Mouse (Mus musculus) liver, embryonic 13.5 days (tissue): ENCODE measurements around the gene Eln. TPM values are rescaled to one million over a fixed set of nuclear protein-coding genes. Genes with fewer than 3 reads are reported as not detected.

ENCODE experiments used
- ATAC-seq: fragments of 200-750 bp; cut with Nextera tagmentation; 2 replicates; pipeline ENCODE4 v1.8.0; 2017; ENCODE audit warnings: low read depth, mild to moderate bottlenecking, moderate number of reproducible peaks, moderate library complexity
- DNase-seq: peaks from one replicate; pipeline ENCODE4 v3.0.0; 2022
- H3K27ac ChIP-seq: fragments of 300-500 bp; sonication (generic); 2 replicates; pipeline ENCODE4 v1.5.1; 2015; ENCODE audit warnings: moderate library complexity, mild to moderate bottlenecking, inconsistent platforms
- H3K27me3 ChIP-seq: fragments of 300-500 bp; sonication (generic); 2 replicates; pipeline ENCODE4 v1.6.1; 2015; ENCODE audit warnings: mild to moderate bottlenecking, inconsistent platforms
- H3K36me3 ChIP-seq: fragments of 300-500 bp; sonication (generic); 2 replicates; pipeline ENCODE4 v1.6.1; 2015; ENCODE audit warnings: mild to moderate bottlenecking, inconsistent platforms
- H3K4me1 ChIP-seq: fragments of 300-500 bp; sonication (generic); replicated peaks from 2 replicates; pipeline ENCODE4 v1.6.1; 2015; ENCODE audit warnings: inconsistent platforms
- H3K4me2 ChIP-seq: fragments of 300-500 bp; sonication (generic); 2 replicates; pipeline ENCODE4 v1.6.1; 2015; ENCODE audit warnings: inconsistent platforms, mild to moderate bottlenecking, moderate library complexity
- H3K4me3 ChIP-seq: fragments of 300-500 bp; sonication (generic); replicated peaks from 2 replicates; pipeline ENCODE4 v1.5.1; 2015; ENCODE audit warnings: mild to moderate bottlenecking, inconsistent platforms
- H3K9ac ChIP-seq: fragments of 300-500 bp; sonication (generic); 2 replicates; pipeline ENCODE4 v1.6.1; 2015; ENCODE audit warnings: mild to moderate bottlenecking, inconsistent platforms
- H3K9me3 ChIP-seq: fragments of 300-500 bp; sonication (generic); replicated peaks from 2 replicates; pipeline ENCODE4 v1.6.1; 2016; ENCODE audit warnings: inconsistent platforms
- WGBS: fragments of 180-500 bp; shearing (Covaris S2); methylation state at CpG from one replicate; pipeline ENCODE4 v1.1.7; 2015; ENCODE audit not compliant: insufficient replicate concordance; 5-methylcytosine and 5-hydroxymethylcytosine counted together
- polyA plus RNA-seq: library from polyadenylated mRNA; unstranded; fragments of >200 nt; fragmentation: Nextera tagmentation; extraction: Ambion mirVana; gene quantifications from 2 replicates; pipeline ENCODE4 v1.2.1, GENCODE M21; 2015

Gene Eln
- polyA plus RNA-seq, 1 experiment from 2014 or later: 3.5 TPM

DNA sequence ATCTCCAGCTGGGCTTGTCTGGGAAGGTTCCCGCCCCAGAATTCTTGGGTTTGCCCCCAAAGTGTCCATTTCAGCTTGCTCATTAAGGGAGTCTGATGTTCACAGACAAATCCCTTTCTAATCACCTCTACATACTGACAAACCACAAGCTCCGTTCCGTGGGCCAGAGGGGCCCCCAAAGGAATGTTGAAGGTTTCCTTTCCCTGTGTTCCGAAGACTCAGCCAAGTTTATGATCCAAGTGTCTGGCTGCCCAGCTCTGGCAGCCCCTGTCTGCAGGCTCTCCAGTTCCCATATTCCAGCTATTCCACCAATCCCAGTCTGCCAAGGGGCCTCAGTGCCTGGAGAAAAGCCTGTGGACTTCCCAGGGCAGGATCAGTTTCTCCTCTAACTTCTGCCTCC, 27.1 kb downstream of the Eln start:
- H3K4me1 ChIP-seq: no peaks in the 10 kb centered on the region
- WGBS: 52% methylated on average over 4 of the region's 4 CpGs
- no peak overlapping the region for H3K9ac ChIP-seq

DNA sequence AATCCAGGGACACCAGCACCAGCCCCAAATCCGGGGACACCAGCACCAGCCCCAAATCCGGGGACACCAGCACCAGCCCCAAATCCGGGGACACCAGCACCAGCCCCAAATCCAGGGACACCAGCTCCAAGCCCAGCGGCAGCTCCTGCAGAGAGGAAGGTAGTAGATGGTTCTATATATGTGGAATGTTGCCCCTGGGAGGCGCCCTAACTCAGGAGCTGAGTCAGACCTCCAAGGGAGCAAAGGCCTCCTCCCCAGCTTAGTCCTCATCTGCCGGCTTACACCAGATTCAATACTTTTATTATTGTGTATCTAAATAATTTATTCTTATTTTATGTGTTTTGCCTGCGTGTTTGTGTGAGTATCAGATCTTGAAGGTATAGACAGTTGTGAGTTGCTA, 36.0 kb downstream of the Eln start:
- 52% methylated on average over 7 of the region's 7 CpGs for WGBS
- H3K9me3 ChIP-seq: no peaks in the 10 kb centered on the region

More for the DNA sequence above, 27.1 kb downstream of the Eln start:
- no peak overlapping the region for H3K27ac ChIP-seq
- H3K27me3 ChIP-seq: no peaks in the 10 kb centered on the region
- ATAC-seq (no peak), DNase-seq (no peak)
- H3K4me3 ChIP-seq: no peak overlapping the region
- H3K36me3 ChIP-seq: no peaks in the 10 kb centered on the region
- no peaks in the 10 kb centered on the region for H3K9me3 ChIP-seq
- H3K4me2 ChIP-seq: no peak overlapping the region

DNA sequence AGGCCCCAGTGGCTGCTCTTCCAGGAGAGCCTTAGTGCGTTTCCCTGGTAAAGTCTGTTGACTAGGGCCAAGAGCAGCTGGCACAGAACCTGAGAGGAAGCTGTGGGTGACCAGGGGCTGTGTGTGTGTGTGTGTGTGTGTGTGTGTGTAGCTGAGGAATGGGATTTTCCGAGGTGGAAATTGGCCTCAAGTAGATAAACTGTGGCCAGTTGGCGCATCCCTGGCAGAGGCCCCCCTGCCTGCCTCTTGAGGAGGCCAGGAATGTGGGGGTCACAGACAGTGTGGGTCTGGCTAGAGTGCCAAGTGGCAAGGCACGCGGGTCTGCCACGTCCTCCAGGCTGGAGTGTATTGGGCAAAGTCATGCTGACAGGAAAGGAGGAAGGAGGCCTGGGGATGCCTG, 37.8 kb downstream of the Eln start:
- Histone ChIP-seq H3K27me3 (no peaks in the 10 kb centered on the region), H3K4me2 (no peak overlapping the region), H3K4me1 (0 out of 2 replicates have a peak, but pooled peaks cover 3% of the 10 kb centered on the region), H3K4me3 (no peak overlapping the region), H3K9me3 (no peaks in the 10 kb centered on the region), H3K27ac (no peak overlapping the region), H3K36me3 (no peaks in the 10 kb centered on the region), H3K9ac (no peak overlapping the region)
- 51% methylated on average over 6 of the region's 6 CpGs for WGBS
- DNase-seq: no peak
- no peak for ATAC-seq

More for the DNA sequence above, 36.0 kb downstream of the Eln start:
- no peak overlapping the region for H3K4me3 ChIP-seq
- no peak overlapping the region for H3K4me2 ChIP-seq
- ATAC-seq: no peak
- H3K4me1 ChIP-seq: 0 out of 2 replicates have a peak, but pooled peaks cover 3% of the 10 kb centered on the region
- no peaks in the 10 kb centered on the region for H3K27me3 ChIP-seq
- H3K36me3 ChIP-seq: no peaks in the 10 kb centered on the region
- H3K9ac ChIP-seq: no peak overlapping the region
- DNase-seq: no peak
- H3K27ac ChIP-seq: no peak overlapping the region

DNA sequence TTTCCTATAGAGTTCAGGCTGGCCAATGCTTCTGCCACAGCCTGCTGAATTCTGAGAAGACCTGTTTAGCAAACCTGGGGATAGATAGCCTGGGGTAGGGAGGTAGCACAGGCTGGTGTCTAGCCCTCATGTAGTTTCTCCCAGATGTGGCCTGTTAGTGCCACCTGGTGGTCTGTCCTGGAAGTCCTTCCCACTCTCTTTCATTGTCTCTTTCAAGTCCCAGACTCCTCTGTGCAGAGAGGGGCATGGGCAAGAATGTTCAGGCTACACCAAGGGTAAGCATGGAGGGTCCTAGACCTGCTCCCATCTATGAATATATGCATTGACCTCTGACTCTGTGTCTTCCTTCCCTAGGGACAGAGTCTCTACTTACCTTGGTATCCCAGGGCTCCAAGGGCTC, 43.0 kb downstream of the Eln start:
- H3K4me1 ChIP-seq: no peaks in the 10 kb centered on the region
- H3K9me3 ChIP-seq: no peaks in the 10 kb centered on the region
- no peak overlapping the region for H3K9ac ChIP-seq
- no peaks in the 10 kb centered on the region for H3K27me3 ChIP-seq
- no peaks in the 10 kb centered on the region for H3K36me3 ChIP-seq
- no peak overlapping the region for H3K4me3 ChIP-seq
- no peak overlapping the region for H3K27ac ChIP-seq
- ATAC-seq (no peak), DNase-seq (peak; percentile 45)
- no peak overlapping the region for H3K4me2 ChIP-seq

DNA sequence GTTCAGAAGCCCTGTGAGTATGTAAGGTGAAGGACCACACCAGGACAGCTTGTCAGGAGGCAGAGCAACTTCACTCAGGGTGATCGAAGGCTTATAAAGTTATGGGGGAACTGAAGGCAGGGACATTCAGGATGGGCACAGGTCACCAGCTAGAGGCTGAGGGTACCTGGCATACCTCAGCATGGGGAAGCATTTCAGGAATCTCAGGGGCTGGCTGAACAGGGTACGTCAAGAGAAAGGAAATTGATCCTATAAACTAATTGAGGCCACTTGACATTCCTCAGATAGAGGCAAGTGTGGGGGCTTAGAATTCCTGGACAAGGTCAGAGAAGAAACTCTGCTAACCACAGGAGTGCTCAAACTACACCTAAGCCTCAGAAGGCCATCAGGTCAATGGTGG, 51.6 kb downstream of the Eln start:
- H3K4me1 ChIP-seq: no peaks in the 10 kb centered on the region
- H3K4me3 ChIP-seq: no peak overlapping the region
- ATAC-seq (no peak), DNase-seq (no peak)
- H3K27me3 ChIP-seq: no peaks in the 10 kb centered on the region
- H3K9me3 ChIP-seq: no peaks in the 10 kb centered on the region
- no peak overlapping the region for H3K27ac ChIP-seq
- 61% methylated on average over 2 of the region's 2 CpGs for WGBS
- H3K9ac ChIP-seq: no peak overlapping the region
- no peaks in the 10 kb centered on the region for H3K36me3 ChIP-seq
- no peak overlapping the region for H3K4me2 ChIP-seq

DNA sequence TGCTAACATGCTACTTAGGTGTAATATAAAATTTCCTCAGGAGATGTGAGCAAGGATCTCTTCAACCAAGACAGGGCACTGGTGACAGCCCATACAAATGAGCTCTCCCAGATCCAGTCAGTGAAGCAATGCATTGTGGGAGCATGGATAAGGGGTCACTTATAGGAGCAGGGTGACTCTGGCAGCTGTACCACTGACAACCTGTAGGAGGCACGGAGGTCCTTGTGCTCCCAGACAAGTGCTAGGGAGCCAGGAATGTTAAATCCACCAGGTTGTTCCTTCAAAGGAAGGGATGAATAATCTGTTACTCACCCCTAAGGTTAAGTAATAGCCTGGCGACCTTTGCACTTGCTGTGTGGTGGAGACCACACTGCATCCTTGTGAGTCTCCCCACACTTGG, 52.0 kb downstream of the Eln start:
- Histone ChIP-seq H3K9ac (no peak overlapping the region), H3K4me3 (no peak overlapping the region), H3K9me3 (no peaks in the 10 kb centered on the region), H3K36me3 (no peaks in the 10 kb centered on the region), H3K4me1 (no peaks in the 10 kb centered on the region), H3K27me3 (no peaks in the 10 kb centered on the region), H3K27ac (no peak overlapping the region), H3K4me2 (no peak overlapping the region)
- no peak for DNase-seq
- ATAC-seq: no peak
- WGBS: 26% methylated on average over 2 of the region's 2 CpGs

DNA sequence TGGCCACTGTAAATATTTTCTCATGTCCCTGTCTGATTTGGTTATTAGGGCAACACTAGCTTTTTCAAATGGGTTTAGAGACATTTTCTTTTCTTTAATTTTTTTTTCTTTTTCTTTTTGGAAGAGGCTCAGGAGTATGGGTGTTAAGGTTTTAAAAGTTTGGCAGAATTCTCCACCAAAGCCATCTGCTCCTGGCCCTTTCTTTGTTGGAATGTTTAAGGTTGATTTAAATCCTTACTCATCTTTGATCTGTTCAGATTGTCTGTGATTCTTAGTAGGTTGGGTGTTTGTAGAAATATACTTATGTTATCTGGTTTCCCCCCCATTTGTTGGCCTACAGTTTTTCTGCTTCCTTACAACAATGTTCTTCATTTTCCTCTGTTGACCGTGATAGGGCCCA, 54.4 kb downstream of the Eln start:
- WGBS: 61% methylated on average over 1 of the region's 1 CpGs

DNA sequence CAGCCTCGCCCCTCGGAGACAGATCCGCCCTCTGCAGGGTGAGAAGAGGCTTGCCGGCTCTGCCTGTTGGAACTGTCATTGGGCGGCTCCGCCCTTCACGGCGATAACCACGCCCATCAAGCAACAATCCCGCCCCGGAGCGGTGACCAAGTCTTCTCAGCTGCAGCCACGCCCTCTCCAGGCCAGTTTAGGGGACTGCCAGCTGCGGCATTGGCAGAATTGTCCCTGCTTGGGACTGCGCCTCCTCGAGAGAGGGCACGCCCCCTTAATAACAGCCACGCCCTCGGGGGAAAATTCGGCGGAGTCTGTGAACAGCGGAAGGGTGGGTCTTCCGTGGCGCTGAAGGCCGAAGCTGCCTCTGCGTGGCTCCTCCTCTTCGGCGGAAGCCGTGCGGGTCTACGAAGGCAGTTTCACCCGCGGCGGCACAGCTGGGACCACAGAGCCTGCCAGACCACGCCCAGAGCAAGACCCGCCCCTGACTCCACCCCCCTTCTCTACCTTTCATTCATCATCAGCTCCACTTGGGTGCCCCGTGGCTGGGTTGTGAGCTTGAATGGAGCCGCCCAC, 58.3 kb downstream of the Eln start:
- Histone ChIP-seq H3K4me1 (peaks cover 21% of the 10 kb centered on the region), H3K27me3 (peaks cover 25% of the 10 kb centered on the region), H3K9me3 (no peaks in the 10 kb centered on the region), H3K4me3 (peak overlapping the region; percentile 72), H3K36me3 (no peaks in the 10 kb centered on the region), H3K4me2 (peak overlapping the region; percentile 99), H3K27ac (peak overlapping the region; percentile 80), H3K9ac (peak overlapping the region; percentile 58)
- ATAC-seq: peak; percentile 95
- peak; percentile 100 for DNase-seq
- under 1% methylated on average over 38 of the region's 38 CpGs for WGBS

More for the DNA sequence above, 54.4 kb downstream of the Eln start:
- ATAC-seq (no peak), DNase-seq (no peak)
- H3K9me3 ChIP-seq: no peaks in the 10 kb centered on the region
- H3K4me1 ChIP-seq: peaks cover 15% of the 10 kb centered on the region
- no peak overlapping the region for H3K27ac ChIP-seq
- no peak overlapping the region for H3K4me2 ChIP-seq
- no peak overlapping the region for H3K4me3 ChIP-seq
- no peak overlapping the region for H3K9ac ChIP-seq
- H3K36me3 ChIP-seq: no peaks in the 10 kb centered on the region
- peaks cover 3% of the 10 kb centered on the region; the same call in 1 of the 2 replicates for H3K27me3 ChIP-seq

DNA sequence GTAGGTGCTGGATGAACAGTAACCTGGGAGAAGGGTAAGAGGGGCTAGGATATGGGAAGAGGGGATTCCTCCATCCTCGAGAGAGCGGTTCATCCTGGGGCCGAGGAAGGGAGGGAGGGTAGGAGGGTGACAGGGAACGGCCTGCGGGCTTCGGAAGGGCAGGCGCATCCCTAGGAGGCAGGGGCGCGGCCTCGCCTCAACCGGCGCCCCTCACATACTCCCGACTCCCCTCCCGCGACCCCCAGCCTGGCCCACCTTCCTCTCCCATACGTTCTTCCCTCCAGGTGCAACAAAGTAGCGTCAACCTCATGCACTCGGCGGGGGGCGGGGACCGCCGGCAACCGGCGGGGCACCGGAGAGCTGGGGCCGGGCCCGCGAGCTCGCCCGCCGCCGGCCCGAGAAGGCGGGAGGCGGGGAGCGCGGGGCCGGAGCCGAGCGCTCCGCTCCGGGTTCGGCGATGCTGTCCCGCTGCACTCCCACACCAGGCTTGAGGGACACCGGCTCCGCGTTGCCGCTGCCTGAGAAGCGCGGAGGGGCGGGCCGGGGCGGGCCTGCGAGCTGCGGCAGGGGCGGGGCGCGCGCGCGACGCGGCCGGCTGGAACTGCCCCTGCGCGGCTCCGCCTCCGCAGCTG, 58.9 kb downstream of the Eln start, which contains the start of gene Limk1:
Gene Limk1, minus strand, starts transcription at position 513 of the 632 bp plus-strand sequence.
- no peak for DNase-seq

DNA sequence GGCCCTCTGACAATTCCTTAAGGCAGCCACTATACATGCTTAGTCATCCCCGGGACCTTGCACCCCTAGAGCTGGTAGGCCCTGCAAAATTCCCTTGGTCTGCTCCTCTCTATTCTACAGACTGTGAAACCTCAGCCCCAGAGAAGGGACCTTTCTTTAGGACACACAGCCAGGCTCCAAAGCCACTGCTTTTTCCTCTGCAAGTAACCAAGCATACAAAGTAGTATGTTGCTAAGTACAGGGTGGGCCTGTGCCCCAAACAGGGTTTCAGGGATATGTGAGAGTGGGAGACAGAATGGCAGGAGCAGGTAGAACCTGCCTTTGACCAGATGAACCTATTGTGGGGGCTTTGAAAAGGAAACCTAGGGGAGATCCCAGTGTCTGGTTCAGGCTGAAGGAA, 59.9 kb downstream of the Eln start:
- Histone ChIP-seq H3K36me3 (no peaks in the 10 kb centered on the region), H3K4me2 (peak overlapping the region; percentile 99; the same call in 1 of the 2 replicates)
- 71% methylated on average over 1 of the region's 1 CpGs for WGBS

More for the DNA sequence above, 58.9 kb downstream of the Eln start, which contains the start of gene Limk1:
- Histone ChIP-seq H3K4me2 (peak within 1 kb of the TSS; percentile 99), H3K27ac (peak within 1 kb of the TSS; percentile 80), H3K4me3 (peak within 1 kb of the TSS; percentile 72), H3K4me1 (peaks cover 21% of the 10 kb centered on the region), H3K36me3 (no peaks in the 10 kb centered on the region), H3K9me3 (no peaks in the 10 kb centered on the region), H3K9ac (peak within 1 kb of the TSS; percentile 82), H3K27me3 (peaks cover 25% of the 10 kb centered on the region)
- under 1% methylated on average over 59 of the region's 69 CpGs for WGBS
- no peak for ATAC-seq

DNA sequence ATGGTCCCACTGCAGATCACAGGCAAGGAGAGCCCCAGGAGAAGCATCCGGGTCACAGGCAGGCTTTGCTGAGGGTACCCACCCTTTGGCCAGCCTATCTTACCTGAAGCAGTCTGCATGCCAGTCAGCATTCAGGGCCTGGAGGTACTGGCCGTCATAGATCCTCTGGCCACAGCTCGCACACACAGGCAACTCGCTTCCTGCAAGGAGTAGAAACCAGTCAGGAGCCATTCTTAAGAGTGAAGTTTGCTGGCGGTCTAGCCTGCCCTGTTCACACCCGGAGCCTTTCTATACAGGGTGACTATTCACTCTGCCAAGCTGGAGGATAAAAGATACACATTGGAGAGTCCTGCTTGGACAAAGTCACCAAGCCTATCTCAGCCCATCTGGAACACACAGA, 60.6 kb downstream of the Eln start:
- H3K4me2 ChIP-seq: no peak overlapping the region
- H3K36me3 ChIP-seq: no peaks in the 10 kb centered on the region
- H3K4me1 ChIP-seq: peaks cover 21% of the 10 kb centered on the region
- no peaks in the 10 kb centered on the region for H3K9me3 ChIP-seq
- WGBS: 77% methylated on average over 6 of the region's 6 CpGs
- DNase-seq (no peak), ATAC-seq (no peak)
- H3K27me3 ChIP-seq: peaks cover 25% of the 10 kb centered on the region
- no peak overlapping the region for H3K4me3 ChIP-seq
- H3K9ac ChIP-seq: no peak overlapping the region
- no peak overlapping the region for H3K27ac ChIP-seq

More for the DNA sequence above, 59.9 kb downstream of the Eln start:
- H3K4me3 ChIP-seq: no peak overlapping the region
- no peak for DNase-seq
- ATAC-seq: no peak
- H3K27ac ChIP-seq: no peak overlapping the region
- no peaks in the 10 kb centered on the region for H3K9me3 ChIP-seq
- peaks cover 21% of the 10 kb centered on the region for H3K4me1 ChIP-seq
- no peak overlapping the region for H3K9ac ChIP-seq
- H3K27me3 ChIP-seq: peaks cover 25% of the 10 kb centered on the region

DNA sequence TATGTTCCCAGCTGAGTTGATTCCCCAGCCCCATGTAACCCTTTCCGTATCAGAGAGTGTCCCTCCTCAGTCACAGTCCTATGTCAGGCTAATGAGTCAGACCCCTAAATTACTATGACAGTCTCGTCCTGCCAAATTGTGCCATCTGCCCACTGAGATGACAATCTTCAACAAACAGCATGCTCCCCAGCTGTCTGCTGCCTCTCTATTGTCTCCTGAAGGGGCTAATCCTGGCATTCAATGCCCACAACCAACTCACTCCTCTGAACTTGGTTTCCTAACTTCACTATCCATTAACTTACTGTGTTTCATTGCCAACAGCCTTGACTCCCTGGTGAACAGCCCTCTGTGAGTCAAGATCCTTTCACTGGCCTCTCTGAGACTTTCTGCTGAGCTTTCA, 62.7 kb downstream of the Eln start:
- Histone ChIP-seq H3K9me3 (no peaks in the 10 kb centered on the region), H3K4me1 (peaks cover 37% of the 10 kb centered on the region), H3K27ac (no peak overlapping the region), H3K4me2 (no peak overlapping the region), H3K27me3 (peaks cover 25% of the 10 kb centered on the region), H3K36me3 (no peaks in the 10 kb centered on the region), H3K9ac (no peak overlapping the region), H3K4me3 (no peak overlapping the region)
- WGBS: 66% methylated on average over 2 of the region's 2 CpGs
- no peak for DNase-seq
- ATAC-seq: no peak
